Mouse (Mus musculus): ENCODE results near the gene Cpne6. TPM values are rescaled to one million over a fixed set of nuclear protein-coding genes. Genes with fewer than 3 reads are reported as not detected.
A peak's percentile ranks its signal among the peaks of the same experiment; 100 is the strongest.

Gene Cpne6
- polyA plus RNA-seq, 1 experiment from 2014 or later = 20.0 TPM

GRCm38 (mm10) chr14:55478651-55479599 lies 31.3 kb upstream of the Cpne6 start, which contains the start of gene Dhrs4:
TSS of gene Dhrs4 (plus strand) at chr14:55478758.
- ATAC-seq (ENCODE audit: low FRiP score) = peak; percentile 84
- WGBS = under 1% methylated on average over 38 of the region's 38 CpGs
- H3K27me3 ChIP-seq (replicated peaks) = no peaks in the 10 kb centered on the region
- H3K36me3 ChIP-seq = no peaks in the 10 kb centered on the region
- peak within 1 kb of the TSS; percentile 64 for H3K27ac ChIP-seq (replicated peaks)
- peak within 1 kb of the TSS; percentile 67 for H3K4me2 ChIP-seq
- peak within 1 kb of the TSS; percentile 49 for H3K9ac ChIP-seq (replicated peaks)
- peak within 1 kb of the TSS; percentile 50 for H3K4me3 ChIP-seq (replicated peaks)
- peaks cover 12% of the 10 kb centered on the region; the same call in 1 of the 2 replicates for H3K4me1 ChIP-seq
- no peaks in the 10 kb centered on the region for H3K9me3 ChIP-seq (replicated peaks)

- 95% methylated on average over 10 of the region's 10 CpGs for WGBS
- Histone ChIP-seq H3K9me3 (replicated peaks) (no peaks in the 10 kb centered on the region), H3K4me2 (peak overlapping the region; percentile 67), H3K9ac (replicated peaks) (no peak overlapping the region), H3K27ac (replicated peaks) (no peak overlapping the region), H3K4me3 (replicated peaks) (no peak overlapping the region), H3K4me1 (peaks cover 14% of the 10 kb centered on the region; the same call in 1 of the 2 replicates), H3K36me3 (no peaks in the 10 kb centered on the region), H3K27me3 (replicated peaks) (no peaks in the 10 kb centered on the region)
- ATAC-seq (ENCODE audit: low FRiP score) = no peak
These were observed 30.6 kb upstream of the Cpne6 start for GRCm38 (mm10) chr14:55479629-55480028.

GRCm38 (mm10) chr14:55484430-55485085 lies 25.7 kb upstream of the Cpne6 start:
- 56% methylated on average over 5 of the region's 5 CpGs for WGBS
- no peaks in the 10 kb centered on the region for H3K27me3 ChIP-seq (replicated peaks)
- no peak overlapping the region for H3K9ac ChIP-seq (replicated peaks)
- no peak for ATAC-seq (ENCODE audit: low FRiP score)
- H3K4me1 ChIP-seq = 0 out of 2 replicates have a peak, but pooled peaks cover 5% of the 10 kb centered on the region
- H3K4me3 ChIP-seq (replicated peaks) = no peak overlapping the region
- H3K9me3 ChIP-seq (replicated peaks) = no peaks in the 10 kb centered on the region
- H3K4me2 ChIP-seq = no peak overlapping the region
- H3K36me3 ChIP-seq = no peaks in the 10 kb centered on the region
- no peak overlapping the region for H3K27ac ChIP-seq (replicated peaks)

- 89% methylated on average over 8 of the region's 8 CpGs for WGBS
- Histone ChIP-seq H3K4me3 (replicated peaks) (no peak overlapping the region), H3K9me3 (replicated peaks) (no peaks in the 10 kb centered on the region), H3K4me2 (no peak overlapping the region), H3K27me3 (replicated peaks) (no peaks in the 10 kb centered on the region), H3K4me1 (peaks cover 16% of the 10 kb centered on the region), H3K36me3 (no peaks in the 10 kb centered on the region), H3K9ac (replicated peaks) (no peak overlapping the region), H3K27ac (replicated peaks) (no peak overlapping the region)
- ATAC-seq (ENCODE audit: low FRiP score) = no peak
These were observed 23.4 kb upstream of the Cpne6 start for GRCm38 (mm10) chr14:55486836-55487235.

GRCm38 (mm10) chr14:55490361-55491201 lies 19.7 kb upstream of the Cpne6 start, which contains the start of gene Carmil3:
TSS of gene Carmil3 (plus strand) at chr14:55490651.
- H3K4me3 ChIP-seq (replicated peaks) = peak within 1 kb of the TSS; percentile 84
- peak; percentile 93 for ATAC-seq (ENCODE audit: low FRiP score)
- peaks cover 24% of the 10 kb centered on the region for H3K36me3 ChIP-seq
- peaks cover 19% of the 10 kb centered on the region for H3K4me1 ChIP-seq
- no peaks in the 10 kb centered on the region for H3K9me3 ChIP-seq (replicated peaks)
- no peaks in the 10 kb centered on the region for H3K27me3 ChIP-seq (replicated peaks)
- under 1% methylated on average over 67 of the region's 68 CpGs for WGBS
- peak within 1 kb of the TSS; percentile 77 for H3K4me2 ChIP-seq
- peak within 1 kb of the TSS; percentile 90 for H3K9ac ChIP-seq (replicated peaks)
- H3K27ac ChIP-seq (replicated peaks) = peak within 1 kb of the TSS; percentile 95

GRCm38 (mm10) chr14:55491291-55491833 lies 18.9 kb upstream of the Cpne6 start:
- peak; percentile 76 for ATAC-seq (ENCODE audit: low FRiP score)
- peaks cover 19% of the 10 kb centered on the region for H3K4me1 ChIP-seq
- H3K9ac ChIP-seq (replicated peaks) = peak overlapping the region; percentile 90
- H3K4me2 ChIP-seq = peak overlapping the region; percentile 77
- peak overlapping the region; percentile 84 for H3K4me3 ChIP-seq (replicated peaks)
- H3K27me3 ChIP-seq (replicated peaks) = no peaks in the 10 kb centered on the region
- H3K9me3 ChIP-seq (replicated peaks) = no peaks in the 10 kb centered on the region
- H3K27ac ChIP-seq (replicated peaks) = peak overlapping the region; percentile 95
- under 1% methylated on average over 29 of the region's 30 CpGs for WGBS
- peaks cover 27% of the 10 kb centered on the region for H3K36me3 ChIP-seq

- no peak for ATAC-seq (ENCODE audit: low FRiP score)
- Histone ChIP-seq H3K36me3 (peaks cover 32% of the 10 kb centered on the region), H3K9ac (replicated peaks) (peak overlapping the region; percentile 90), H3K27ac (replicated peaks) (no peak overlapping the region), H3K9me3 (replicated peaks) (no peaks in the 10 kb centered on the region), H3K4me1 (peaks cover 19% of the 10 kb centered on the region), H3K4me2 (peak overlapping the region; percentile 77), H3K27me3 (replicated peaks) (no peaks in the 10 kb centered on the region), H3K4me3 (replicated peaks) (peak overlapping the region; percentile 84)
- 34% methylated on average over 3 of the region's 3 CpGs for WGBS
These were observed 18.1 kb upstream of the Cpne6 start for GRCm38 (mm10) chr14:55492103-55492502.

- H3K9me3 ChIP-seq (replicated peaks) = no peaks in the 10 kb centered on the region
- peaks cover 16% of the 10 kb centered on the region for H3K4me1 ChIP-seq
- H3K4me3 ChIP-seq (replicated peaks) = no peak overlapping the region
- H3K27ac ChIP-seq (replicated peaks) = no peak overlapping the region
- H3K36me3 ChIP-seq = peaks cover 60% of the 10 kb centered on the region
- H3K27me3 ChIP-seq (replicated peaks) = no peaks in the 10 kb centered on the region
- no peak for ATAC-seq (ENCODE audit: low FRiP score)
- no peak overlapping the region for H3K9ac ChIP-seq (replicated peaks)
- WGBS = 67% methylated on average over 20 of the region's 20 CpGs
- H3K4me2 ChIP-seq = no peak overlapping the region
These were observed 14.6 kb upstream of the Cpne6 start for GRCm38 (mm10) chr14:55495509-55496240.

- 75% methylated on average over 16 of the region's 16 CpGs for WGBS
- Histone ChIP-seq H3K4me3 (replicated peaks) (no peak overlapping the region), H3K4me1 (peaks cover 12% of the 10 kb centered on the region; the same call in 1 of the 2 replicates), H3K9ac (replicated peaks) (no peak overlapping the region), H3K27me3 (replicated peaks) (no peaks in the 10 kb centered on the region), H3K4me2 (no peak overlapping the region), H3K27ac (replicated peaks) (no peak overlapping the region), H3K36me3 (peaks cover 72% of the 10 kb centered on the region), H3K9me3 (replicated peaks) (no peaks in the 10 kb centered on the region)
- 0 out of 2 replicates have a peak, but pooled peaks have one; percentile 5 for ATAC-seq (ENCODE audit: low FRiP score)
These were observed 13.3 kb upstream of the Cpne6 start for GRCm38 (mm10) chr14:55496761-55497448.

- no peak overlapping the region for H3K27ac ChIP-seq (replicated peaks)
- H3K9me3 ChIP-seq (replicated peaks) = no peaks in the 10 kb centered on the region
- H3K36me3 ChIP-seq = peaks cover 78% of the 10 kb centered on the region
- ATAC-seq (ENCODE audit: low FRiP score) = peak; percentile 43; the same call in 1 of the 2 replicates
- no peak overlapping the region for H3K4me2 ChIP-seq
- no peak overlapping the region for H3K4me3 ChIP-seq (replicated peaks)
- 42% methylated on average over 6 of the region's 6 CpGs for WGBS
- no peaks in the 10 kb centered on the region for H3K27me3 ChIP-seq (replicated peaks)
- H3K4me1 ChIP-seq = peaks cover 8% of the 10 kb centered on the region; the same call in 1 of the 2 replicates
- no peak overlapping the region for H3K9ac ChIP-seq (replicated peaks)
These were observed 12.8 kb upstream of the Cpne6 start for GRCm38 (mm10) chr14:55497449-55497821.
